Mouse (Mus musculus): ENCODE measurements at regions not wholly inside any gene's neighbourhood (a gene's known extent, or its start where the extent isn't known, plus 50 kb on each side); places are given as distances from the start of the nearest gene placed in this dataset.
A peak's percentile ranks its signal among the peaks of the same experiment; 100 is the strongest.

DNA sequence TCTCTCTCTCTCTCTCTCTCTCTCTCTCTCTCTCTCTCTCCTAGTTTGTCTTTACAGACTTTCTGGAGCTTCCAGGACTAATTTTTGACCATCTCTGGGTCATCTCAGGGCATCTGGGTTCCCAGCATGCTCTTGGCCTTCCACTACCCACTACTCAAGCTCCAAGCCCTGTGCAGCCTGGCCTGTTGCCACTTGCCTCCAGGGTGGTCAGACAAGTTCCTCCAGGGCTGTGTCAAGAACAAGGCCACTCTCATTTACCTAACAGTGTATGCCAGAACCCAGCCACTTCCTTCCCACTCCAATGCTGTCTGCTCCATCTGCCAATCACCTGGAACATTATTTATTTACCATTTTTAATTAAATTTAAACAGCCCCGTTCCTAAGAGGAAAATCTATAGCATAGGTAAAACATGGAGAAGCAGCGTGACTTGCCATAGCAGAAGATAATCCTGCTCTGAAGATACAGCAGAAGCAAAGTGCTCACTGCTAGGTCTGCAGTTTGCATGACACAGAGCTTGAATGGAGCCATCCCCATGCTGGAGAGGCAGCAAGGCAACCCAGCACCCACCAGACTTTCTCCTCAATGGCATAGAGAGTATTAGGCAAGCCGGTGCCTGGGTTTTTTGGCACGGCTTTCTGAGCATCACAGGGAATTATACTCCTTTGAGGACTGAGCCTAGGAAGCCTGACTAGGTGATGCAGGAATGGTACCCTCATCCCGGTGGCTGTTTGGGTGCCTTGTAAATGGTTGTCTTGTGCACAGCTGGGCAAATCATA is 54.0 kb downstream of the Foxi1 start:
- DNase-seq (ENCODE audit: extremely low spot score, low read depth, low spot score) = no peak

GRCm38 (mm10) chr11:34149370-34149976 is 51.1 kb upstream of the 4930469K13Rik start:
- peak; percentile 37 for DNase-seq (ENCODE audit: extremely low spot score, low read depth, low spot score)

Measured in hindlimb bud, embryonic 11.5 days (tissue).